In genomic region chr3:97932131-97932530, GRCm38 (mm10) we compare ENCODE assay signal across 8 mouse cellular contexts. TPM values are rescaled to one million over a fixed set of nuclear protein-coding genes. Genes with fewer than 3 reads are reported as not detected.
DNase-seq lines count a peak whose midpoint lies in the region; ATAC-seq and TF ChIP-seq lines count a peak whose summit lies in the region.

No protein-coding gene starts in this region.

- dilution Hi-C loops in CH12.LX (cut with MboI; ENCODE audit: extremely low pct_ligation_motif_present, extremely low pct_unique_long_range_greater_than_20kb, low sequenced_read_pairs): no loop called here

- H3K79me2 ChIP-seq in CH12.LX (replicated peaks; ENCODE audit: control insufficient read depth, extremely low read depth, insufficient read depth, poor library complexity, severe bottlenecking): no peaks in the 10 kb centered on the region

- no peak for ATAC-seq in hindbrain, embryonic 12.5 days (ENCODE audit: low FRiP score)

- TF ChIP-seq EP300 in CH12.LX (IDR thresholded peaks at IDR 0.05; ENCODE audit: low read length): peak; percentile 45

- TF ChIP-seq RAD21 in CH12.LX (IDR thresholded peaks at IDR 0.05; ENCODE audit: low read depth, low read length): no peak

- in situ Hi-C loops in CH12.LX (cut with MboI; ENCODE audit: low pct_ligation_motif_present, low pct_unique_long_range_greater_than_20kb, low sequenced_read_pairs): no loop called here

- H3K9me3 ChIP-seq in CH12.LX (replicated peaks; ENCODE audit: low read length): peaks cover 5% of the 10 kb centered on the region
- no peaks in the 10 kb centered on the region for H3K9me3 ChIP-seq in hindbrain, embryonic 12.5 days (replicated peaks)

- no peak overlapping the region for H3K9ac ChIP-seq in CH12.LX (ENCODE audit: insufficient read depth, low read depth)
- peak overlapping the region; percentile 42 for H3K9ac ChIP-seq in hindbrain, embryonic 12.5 days

- DNase-seq in adrenal gland, adult 2 months: peak; percentile 19
- no peak for DNase-seq in adrenal gland, postnatal 14 days
- peak; percentile 73 for DNase-seq in CH12.LX (ENCODE audit: extremely low read depth)
- DNase-seq in lung, postnatal 10 days: peak; percentile 38
- peak; percentile 50 to 79 for DNase-seq in spleen, adult 2 months (ENCODE audit: low read depth in 1 of 2, low spot score in 2 of 2)
- DNase-seq in left cerebral cortex, adult 9 months (ENCODE audit: low spot score in 2 of 2): no peak
- DNase-seq in c-Kit-positive CD71-positive TER-119-positive erythroid progenitor cells, embryonic 14.5 days (ENCODE audit: low spot score): no peak

- no peak for TF ChIP-seq POLR2A in CH12.LX (IDR thresholded peaks at IDR 0.05; ENCODE audit: low read depth, low read length)
- no peak for TF ChIP-seq POLR2A in spleen, adult 2 months (IDR thresholded peaks at IDR 0.05; ENCODE audit: low read depth, low read length)

- H3K27ac ChIP-seq in CH12.LX (ENCODE audit: insufficient read depth, low read depth): no peak overlapping the region
- no peak overlapping the region for H3K27ac ChIP-seq in hindbrain, embryonic 12.5 days
- H3K27ac ChIP-seq in spleen, adult 2 months (ENCODE audit: insufficient read depth, low read length): peak overlapping the region; percentile 66

- peaks cover 7 to 38% of the 10 kb centered on the region in 2 experiments for H3K4me1 ChIP-seq in CH12.LX (ENCODE audit: control insufficient read depth in 1 of 2, insufficient read depth in 2 of 2)
- peaks cover 22% of the 10 kb centered on the region for H3K4me1 ChIP-seq in hindbrain, embryonic 12.5 days
- H3K4me1 ChIP-seq in spleen, adult 2 months (ENCODE audit: control insufficient read depth, insufficient read depth, insufficient read length): peaks cover 12% of the 10 kb centered on the region; the same call in 1 of the 2 replicates

- H3K36me3 ChIP-seq in CH12.LX (replicated peaks in 1 of 2; ENCODE audit: control insufficient read depth in 1 of 2, insufficient read depth in 1 of 2, low read length in 1 of 2): no peaks in the 10 kb centered on the region
- H3K36me3 ChIP-seq in hindbrain, embryonic 12.5 days: no peaks in the 10 kb centered on the region
- H3K36me3 ChIP-seq in spleen, adult 2 months (ENCODE audit: control insufficient read depth, insufficient read depth, low read length): no peaks in the 10 kb centered on the region

- H3K27me3 ChIP-seq in CH12.LX (replicated peaks): no peaks in the 10 kb centered on the region
- peaks cover 10% of the 10 kb centered on the region; the same call in 1 of the 2 replicates for H3K27me3 ChIP-seq in hindbrain, embryonic 12.5 days
- no peaks in the 10 kb centered on the region for H3K27me3 ChIP-seq in spleen, adult 2 months (ENCODE audit: control insufficient read depth, insufficient read depth, low read length)

- TF ChIP-seq CTCF in CH12.LX (conservative IDR thresholded peaks at IDR 0.05 in 1 of 2, IDR thresholded peaks at IDR 0.05 in 1 of 2; ENCODE audit: low read depth in 2 of 2, low read length in 2 of 2): no peak
- no peak for TF ChIP-seq CTCF in spleen, adult 2 months (IDR thresholded peaks at IDR 0.05; ENCODE audit: extremely low read depth, insufficient read depth, insufficient read length, insufficient replicate concordance)

- WGBS in hindbrain, embryonic 12.5 days: 14% methylated on average over 10 of the region's 10 CpGs
- WGBS in spleen, adult 2 months: 5% methylated on average over 10 of the region's 10 CpGs

- peak overlapping the region; percentile 100 for H3K4me2 ChIP-seq in CH12.LX (ENCODE audit: insufficient read depth, low read depth, poor library complexity, severe bottlenecking)
- peak overlapping the region; percentile 30; the same call in 1 of the 2 replicates for H3K4me2 ChIP-seq in hindbrain, embryonic 12.5 days (replicated peaks)

- H3K4me3 ChIP-seq in CH12.LX (replicated peaks in 1 of 3; ENCODE audit: low read depth in 2 of 3, low read length in 2 of 3, poor library complexity in 1 of 3): peak overlapping the region; percentile 16 to 45 (median 32)
- no peak overlapping the region for H3K4me3 ChIP-seq in hindbrain, embryonic 12.5 days
- peak overlapping the region; percentile 42 for H3K4me3 ChIP-seq in spleen, adult 2 months (ENCODE audit: extremely low read depth, insufficient read depth, insufficient read length)

TF ChIP-seq in CH12.LX, 34 proteins besides CTCF, POLR2A, EP300 and RAD21:
- TF ChIP-seq NRF1 (IDR thresholded peaks at IDR 0.05; ENCODE audit: low read depth, low read length): no peak
- no peak for TF ChIP-seq GABPA (IDR thresholded peaks at IDR 0.05; ENCODE audit: insufficient replicate concordance, low read depth, low read length)
- no peak; the same call in 1 of the 2 replicates for TF ChIP-seq SMC3 (IDR thresholded peaks at IDR 0.05; ENCODE audit: low read depth, low read length)
- no peak for TF ChIP-seq USF1 (IDR thresholded peaks at IDR 0.05; ENCODE audit: low read depth, low read length)
- no peak for TF ChIP-seq MXI1 (IDR thresholded peaks at IDR 0.05; ENCODE audit: low read depth, low read length)
- no peak for TF ChIP-seq RCOR1 (conservative IDR thresholded peaks at IDR 0.05; ENCODE audit: low read depth, low read length)
- no peak; the same call in 1 of the 2 replicates for TF ChIP-seq ETS1 (conservative IDR thresholded peaks at IDR 0.05; ENCODE audit: low read depth, low read length)
- no peak for TF ChIP-seq TBP (conservative IDR thresholded peaks at IDR 0.05; ENCODE audit: low read depth, low read length)
- peak; percentile 20; the same call in 1 of the 2 replicates for TF ChIP-seq ELF1 (IDR thresholded peaks at IDR 0.05; ENCODE audit: low read depth, low read length)
- TF ChIP-seq UBTF (IDR thresholded peaks at IDR 0.05; ENCODE audit: low read depth, low read length): no peak
- TF ChIP-seq IRF4 (IDR thresholded peaks at IDR 0.05; ENCODE audit: low read depth, low read length): peak; percentile 44; the same call in 1 of the 2 replicates
- no peak for TF ChIP-seq MEF2A (IDR thresholded peaks at IDR 0.05; ENCODE audit: borderline replicate concordance, low read depth, low read length)
- TF ChIP-seq MAFK (IDR thresholded peaks at IDR 0.05; ENCODE audit: insufficient replicate concordance, low read length): peak; percentile 67; the same call in 1 of the 2 replicates
- TF ChIP-seq BHLHE40 (IDR thresholded peaks at IDR 0.05; ENCODE audit: low read depth, low read length): peak; percentile 77
- no peak for TF ChIP-seq MYC (IDR thresholded peaks at IDR 0.05; ENCODE audit: low read depth, low read length)
- no peak for TF ChIP-seq MAX (IDR thresholded peaks at IDR 0.05; ENCODE audit: low read length)
- TF ChIP-seq POLR2AphosphoS2 (IDR thresholded peaks at IDR 0.05; ENCODE audit: low read depth, low read length): no peak
- TF ChIP-seq MAZ (IDR thresholded peaks at IDR 0.05; ENCODE audit: low read depth, low read length): no peak
- no peak for TF ChIP-seq HCFC1 (IDR thresholded peaks at IDR 0.05; ENCODE audit: low read depth, low read length)
- TF ChIP-seq CHD2 (IDR thresholded peaks at IDR 0.05; ENCODE audit: low read length): no peak

RNA-seq across cellular contexts. Expression of gene Sec22b, which starts 31.1 kb away (rescaled TPM):
- total RNA-seq in adrenal gland, adult 2 months (2021): 100 to 1,000 TPM in 1 of 2 experiments, 10 to 100 TPM in 1; 98.8 to 160 TPM
- 15.5 and 21.4 TPM in 2 replicates for polyA plus RNA-seq in adrenal gland, adult 2 months (2012; rRNA removed)
- total RNA-seq in adrenal gland, postnatal 14 days (2021): 95.8 and 101 TPM in 2 replicates
- total RNA-seq in CH12.LX (2012; rRNA removed) (42.6 and 51.4 TPM in 2 replicates), CH12.LX (2014; rRNA removed) (77.7 and 82.4 TPM in 2 replicates)
- 82.8 and 85.2 TPM in 2 replicates for polyA plus RNA-seq in CH12.LX (2012; ENCODE audit: insufficient read length, low read depth)
- 104 and 114 TPM in 2 replicates for polyA plus RNA-seq in hindbrain, embryonic 12.5 days (2016; fragmentation: Nextera tagmentation; extraction: Ambion mirVana)
- polyA plus RNA-seq in spleen, adult 2 months (2012; rRNA removed): 15.8 and 17.1 TPM in 2 replicates

RNA-seq across cellular contexts. Expression of gene Pde4dip, which starts 43.6 kb away (rescaled TPM):
- total RNA-seq in adrenal gland, adult 2 months (2021): 10 to 100 TPM; 24.6 to 39.7 TPM
- 13.1 and 17.7 TPM in 2 replicates for polyA plus RNA-seq in adrenal gland, adult 2 months (2012; rRNA removed)
- 35.6 and 40.9 TPM in 2 replicates for total RNA-seq in adrenal gland, postnatal 14 days (2021)
- total RNA-seq in CH12.LX (2012; rRNA removed) (12.0 and 15.2 TPM in 2 replicates), CH12.LX (2014; rRNA removed) (19.5 and 21.7 TPM in 2 replicates)
- 12.2 and 12.4 TPM in 2 replicates for polyA plus RNA-seq in CH12.LX (2012; ENCODE audit: insufficient read length, low read depth)
- polyA plus RNA-seq in hindbrain, embryonic 12.5 days (2016; fragmentation: Nextera tagmentation; extraction: Ambion mirVana): 50.7 and 54.9 TPM in 2 replicates
- polyA plus RNA-seq in spleen, adult 2 months (2012; rRNA removed): 9.9 and 12.0 TPM in 2 replicates

Comparison
In these comparisons a context has a peak if more than half of its experiments do, and no peak if none do; other contexts are left out.
1. DNase-seq: peak in adrenal gland, adult 2 months (single experiment), CH12.LX (single experiment), lung, postnatal 10 days (single experiment) and spleen, adult 2 months (2 of 2); none in adrenal gland, postnatal 14 days (single experiment), left cerebral cortex, adult 9 months (0 of 2) and c-Kit-positive CD71-positive TER-119-positive erythroid progenitor cells, embryonic 14.5 days (single experiment).